Mouse (Mus musculus): ENCODE results near the gene Fuom. TPM values are rescaled to one million over a fixed set of nuclear protein-coding genes. Genes with fewer than 3 reads are reported as not detected.

The Fuom gene
- polyA plus RNA-seq, 1 experiment from 2014 or later: 17.4 TPM

DNA sequence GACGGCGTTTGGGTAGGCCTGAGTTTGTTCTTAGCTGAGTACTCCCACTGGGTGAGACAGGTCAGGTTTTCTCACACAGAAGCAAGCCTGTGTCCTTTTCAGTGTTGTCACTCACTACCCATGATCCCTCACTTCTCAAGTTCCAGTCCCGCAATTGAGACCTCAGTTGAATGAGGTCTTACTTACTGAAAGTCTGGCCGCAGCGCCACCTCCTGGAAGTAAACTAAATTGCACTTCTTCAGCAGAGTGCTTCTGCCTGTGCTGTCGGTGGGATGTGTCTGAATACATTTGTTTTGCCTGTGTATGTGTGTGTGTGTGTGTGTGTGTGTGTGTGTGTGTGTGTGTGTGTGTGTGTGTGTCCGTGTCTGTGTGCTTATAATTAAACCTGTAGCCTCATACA lies 39.1 kb downstream of the Fuom start:
- no peak for ATAC-seq (ENCODE audit: low FRiP score)
- 17% methylated on average over 7 of the region's 7 CpGs for WGBS
- H3K4me3 ChIP-seq (replicated peaks): no peak overlapping the region
- H3K27me3 ChIP-seq: peaks cover 89% of the 10 kb centered on the region
- no peaks in the 10 kb centered on the region for H3K9me3 ChIP-seq
- peaks cover 46% of the 10 kb centered on the region for H3K4me1 ChIP-seq
- H3K4me2 ChIP-seq: no peak overlapping the region
- H3K27ac ChIP-seq: no peak overlapping the region
- no peak overlapping the region for H3K9ac ChIP-seq
- H3K36me3 ChIP-seq (replicated peaks): no peaks in the 10 kb centered on the region

DNA sequence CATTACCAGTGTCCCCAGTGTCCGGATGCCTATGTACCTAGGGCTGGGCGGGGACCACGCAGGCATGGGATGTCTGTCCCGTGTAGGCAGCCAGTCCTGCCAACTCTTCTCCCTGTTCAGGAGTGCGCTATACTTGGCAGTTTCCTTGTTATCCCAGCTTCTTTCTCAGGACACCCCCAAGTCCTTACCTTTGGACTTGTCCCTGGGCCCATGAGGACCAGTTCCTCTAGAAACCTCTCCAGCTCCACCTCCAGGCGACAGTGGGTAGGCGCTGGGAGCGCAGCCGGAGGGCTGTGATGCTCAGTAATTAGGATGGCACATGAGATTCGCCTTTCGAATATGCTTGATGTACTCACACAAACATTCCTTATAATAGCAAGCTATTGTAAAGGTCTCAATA lies 39.9 kb downstream of the Fuom start:
- Histone ChIP-seq H3K36me3 (replicated peaks) (no peaks in the 10 kb centered on the region), H3K4me1 (peaks cover 53% of the 10 kb centered on the region), H3K9me3 (no peaks in the 10 kb centered on the region), H3K27me3 (peaks cover 85% of the 10 kb centered on the region), H3K9ac (no peak overlapping the region), H3K4me3 (replicated peaks) (no peak overlapping the region), H3K27ac (peak overlapping the region; percentile 85; the same call in 1 of the 2 replicates), H3K4me2 (peak overlapping the region; percentile 65; the same call in 1 of the 2 replicates)
- peak; percentile 13; the same call in 1 of the 2 replicates for ATAC-seq (ENCODE audit: low FRiP score)
- 8% methylated on average over 11 of the region's 11 CpGs for WGBS

DNA sequence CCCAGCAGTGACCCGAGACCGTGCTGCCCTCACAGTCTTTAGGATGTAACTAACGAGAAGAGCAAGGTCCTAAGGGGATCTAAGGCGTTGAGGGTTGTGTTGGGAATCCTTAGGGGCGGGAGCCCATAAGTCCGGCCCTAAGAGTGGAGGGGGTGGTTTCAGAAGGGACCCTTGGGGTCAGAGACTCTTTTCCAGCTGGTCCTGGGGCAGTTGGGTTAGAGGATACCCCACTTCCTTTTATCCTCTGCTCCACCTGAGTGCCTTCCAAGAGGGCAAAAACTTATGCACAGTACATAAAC lies 40.5 kb downstream of the Fuom start:
- ATAC-seq (ENCODE audit: low FRiP score): peak; percentile 3
- Histone ChIP-seq H3K4me1 (peaks cover 58% of the 10 kb centered on the region), H3K27ac (peak overlapping the region; percentile 85), H3K9ac (peak overlapping the region; percentile 54; the same call in 1 of the 2 replicates), H3K27me3 (peaks cover 86% of the 10 kb centered on the region), H3K4me2 (peak overlapping the region; percentile 65), H3K36me3 (replicated peaks) (no peaks in the 10 kb centered on the region), H3K9me3 (no peaks in the 10 kb centered on the region), H3K4me3 (replicated peaks) (peak overlapping the region; percentile 34)
- 3% methylated on average over 6 of the region's 6 CpGs for WGBS

DNA sequence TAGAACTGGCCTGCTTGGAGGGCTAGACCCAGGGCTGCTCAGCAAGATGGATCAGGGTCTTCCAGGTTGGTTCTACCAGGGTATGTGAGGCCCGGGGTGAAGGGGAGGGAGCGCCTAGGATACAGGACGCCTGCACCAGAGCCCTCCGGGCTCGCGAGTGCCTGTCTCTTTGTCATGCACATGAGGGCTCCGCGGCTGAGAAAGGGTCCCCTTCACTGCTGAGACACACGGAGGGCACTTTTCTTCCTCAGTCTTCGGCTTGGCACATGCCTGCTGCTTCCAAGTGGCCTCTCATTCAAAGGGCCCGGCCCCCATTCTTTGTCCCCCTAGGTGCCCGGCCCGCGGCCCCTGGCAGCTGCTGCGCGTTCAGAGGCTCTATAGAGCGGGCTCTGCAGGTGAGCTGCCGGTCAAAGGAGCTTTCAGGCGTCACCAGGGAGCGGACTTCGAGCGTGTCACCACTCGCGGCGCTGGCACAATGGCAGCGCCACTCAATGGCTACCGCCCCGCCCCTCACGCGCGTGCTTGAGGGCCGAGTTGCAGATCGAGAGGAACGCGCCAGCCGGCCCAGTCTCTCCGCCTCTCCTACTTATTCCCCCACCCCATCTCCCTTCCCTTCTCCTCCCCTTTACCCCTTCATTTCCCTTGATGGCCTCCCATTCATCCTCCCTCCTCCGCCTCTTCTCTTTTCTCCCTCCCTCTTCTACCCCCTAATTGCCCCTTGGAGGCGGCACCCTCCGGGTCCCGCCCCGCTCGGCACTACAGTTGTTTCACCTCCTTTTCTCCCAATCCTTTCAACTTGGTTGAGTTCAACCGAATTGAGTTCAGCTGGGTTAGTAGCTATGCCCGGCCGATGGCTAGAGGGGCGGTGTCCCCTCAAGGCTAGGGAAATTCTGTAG lies 41.1 kb downstream of the Fuom start:
- H3K4me3 ChIP-seq (replicated peaks): peak overlapping the region; percentile 34
- H3K27ac ChIP-seq: peak overlapping the region; percentile 85
- under 1% methylated on average over 46 of the region's 47 CpGs for WGBS
- peak; percentile 66 for ATAC-seq (ENCODE audit: low FRiP score)
- H3K27me3 ChIP-seq: peaks cover 86% of the 10 kb centered on the region
- H3K4me1 ChIP-seq: peaks cover 63% of the 10 kb centered on the region
- no peaks in the 10 kb centered on the region for H3K9me3 ChIP-seq
- peak overlapping the region; percentile 54 for H3K9ac ChIP-seq
- H3K4me2 ChIP-seq: peak overlapping the region; percentile 65
- H3K36me3 ChIP-seq (replicated peaks): no peaks in the 10 kb centered on the region

DNA sequence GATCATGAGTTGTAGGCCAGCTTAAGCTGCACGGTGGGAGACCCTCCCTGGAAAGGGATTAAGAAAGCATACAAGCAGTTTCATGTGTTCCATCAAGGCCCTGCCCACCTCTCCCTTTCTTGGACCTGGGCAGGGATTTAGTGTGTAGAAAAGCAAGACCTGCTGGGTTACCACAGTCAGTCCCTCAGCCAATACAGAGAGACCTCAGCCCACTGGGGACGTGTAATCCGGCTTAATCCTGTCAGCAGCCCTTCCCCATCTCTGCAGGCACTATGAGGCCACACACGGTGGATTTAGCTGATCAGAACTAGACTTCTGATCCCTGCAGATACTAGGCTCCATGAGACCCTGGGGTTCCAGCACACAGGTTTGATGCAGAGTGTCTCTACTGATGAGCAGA lies 42.6 kb downstream of the Fuom start:
- no peaks in the 10 kb centered on the region for H3K9me3 ChIP-seq
- 0 out of 2 replicates have a peak overlapping the region, but pooled peaks have one; percentile 31 for H3K27ac ChIP-seq
- no peak overlapping the region for H3K9ac ChIP-seq
- H3K36me3 ChIP-seq (replicated peaks): no peaks in the 10 kb centered on the region
- H3K4me3 ChIP-seq (replicated peaks): no peak overlapping the region
- peaks cover 86% of the 10 kb centered on the region for H3K27me3 ChIP-seq
- ATAC-seq (ENCODE audit: low FRiP score): no peak
- WGBS: 7% methylated on average over 4 of the region's 4 CpGs
- H3K4me2 ChIP-seq: peak overlapping the region; percentile 65; the same call in 1 of the 2 replicates
- H3K4me1 ChIP-seq: peaks cover 65% of the 10 kb centered on the region

DNA sequence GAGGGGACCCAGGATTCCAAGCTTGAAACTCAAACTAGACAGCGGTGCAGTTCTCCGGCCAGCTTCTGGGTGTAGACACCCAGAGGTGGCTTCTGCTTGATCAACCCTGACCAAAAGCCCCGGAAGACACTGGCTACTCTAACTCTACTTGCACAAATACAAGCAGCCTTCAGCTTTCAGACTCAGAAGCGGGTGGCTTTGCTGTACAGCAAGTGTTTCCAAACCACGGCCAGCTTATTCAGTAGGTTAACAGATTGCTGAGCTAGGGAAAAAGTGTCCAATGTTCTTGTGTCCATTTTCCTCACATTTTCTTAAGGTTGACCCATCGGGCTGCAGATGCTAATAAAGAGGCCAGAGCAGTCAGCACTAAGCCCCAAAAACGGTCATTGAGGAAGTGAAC lies 43.7 kb downstream of the Fuom start:
- peak overlapping the region; percentile 95 for H3K27ac ChIP-seq
- peaks cover 65% of the 10 kb centered on the region for H3K4me1 ChIP-seq

DNA sequence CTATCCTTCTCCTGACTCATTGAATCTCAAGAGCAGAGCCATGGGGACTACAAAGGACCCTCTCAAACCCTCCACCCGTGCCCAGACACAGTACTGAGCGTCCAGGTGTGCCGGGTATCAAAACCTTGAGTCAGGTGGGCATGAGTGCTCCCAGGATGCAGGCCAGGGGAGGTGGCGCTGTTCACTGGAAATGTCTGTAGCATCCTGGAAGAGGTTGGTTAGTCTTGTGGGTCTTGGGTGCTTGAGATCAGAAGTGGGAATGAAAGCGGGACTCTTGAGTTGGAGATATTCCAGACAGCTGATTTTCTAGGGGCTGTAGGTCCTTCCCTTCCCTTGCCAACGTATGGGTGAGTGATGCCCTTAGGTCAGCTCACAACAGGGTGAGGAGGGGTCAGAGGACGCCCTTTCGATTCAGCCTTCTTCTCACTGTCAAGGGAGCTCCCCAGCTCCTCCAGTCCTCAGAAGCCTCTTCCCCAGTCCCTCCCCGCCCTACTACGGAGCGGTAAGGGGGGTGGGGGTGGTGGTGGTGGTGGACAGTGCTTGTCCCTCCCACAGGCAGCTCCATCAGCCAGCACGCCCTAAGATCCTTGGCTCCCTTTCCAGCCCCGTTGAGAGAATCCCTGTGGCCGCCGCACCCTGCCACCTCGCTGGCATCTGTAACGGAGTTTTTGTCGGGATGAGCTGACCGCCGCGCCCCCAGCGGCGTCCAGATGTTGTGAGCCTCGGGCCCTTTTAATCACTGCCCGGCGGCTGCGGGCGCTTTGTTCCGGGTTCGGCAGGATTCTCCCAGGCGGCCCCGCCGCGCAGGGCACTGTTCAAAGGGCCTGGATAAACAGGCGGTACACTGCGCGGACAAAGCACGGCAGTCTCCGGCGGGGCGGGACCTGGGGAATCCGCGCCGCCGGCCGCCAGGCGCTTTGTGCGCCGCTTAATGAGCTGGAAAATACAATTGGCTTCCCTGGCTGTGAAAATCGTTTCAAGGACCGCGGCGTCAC lies 44.5 kb downstream of the Fuom start:
- H3K4me1 ChIP-seq: peaks cover 65% of the 10 kb centered on the region
- peak overlapping the region; percentile 46 for H3K4me3 ChIP-seq (replicated peaks)
- ATAC-seq (ENCODE audit: low FRiP score): peak; percentile 80
- H3K9me3 ChIP-seq: no peaks in the 10 kb centered on the region
- peak overlapping the region; percentile 95 for H3K27ac ChIP-seq
- 2% methylated on average over 53 of the region's 53 CpGs for WGBS
- H3K27me3 ChIP-seq: peaks cover 86% of the 10 kb centered on the region
- H3K4me2 ChIP-seq: peak overlapping the region; percentile 77
- H3K36me3 ChIP-seq (replicated peaks): no peaks in the 10 kb centered on the region
- peak overlapping the region; percentile 74 for H3K9ac ChIP-seq

More for the DNA sequence above, 43.7 kb downstream of the Fuom start:
- H3K9ac ChIP-seq: peak overlapping the region; percentile 74
- peaks cover 85% of the 10 kb centered on the region for H3K27me3 ChIP-seq
- H3K36me3 ChIP-seq (replicated peaks): no peaks in the 10 kb centered on the region
- H3K4me2 ChIP-seq: peak overlapping the region; percentile 77
- peak overlapping the region; percentile 46 for H3K4me3 ChIP-seq (replicated peaks)
- 3% methylated on average over 7 of the region's 7 CpGs for WGBS
- H3K9me3 ChIP-seq: no peaks in the 10 kb centered on the region
- no peak for ATAC-seq (ENCODE audit: low FRiP score)

DNA sequence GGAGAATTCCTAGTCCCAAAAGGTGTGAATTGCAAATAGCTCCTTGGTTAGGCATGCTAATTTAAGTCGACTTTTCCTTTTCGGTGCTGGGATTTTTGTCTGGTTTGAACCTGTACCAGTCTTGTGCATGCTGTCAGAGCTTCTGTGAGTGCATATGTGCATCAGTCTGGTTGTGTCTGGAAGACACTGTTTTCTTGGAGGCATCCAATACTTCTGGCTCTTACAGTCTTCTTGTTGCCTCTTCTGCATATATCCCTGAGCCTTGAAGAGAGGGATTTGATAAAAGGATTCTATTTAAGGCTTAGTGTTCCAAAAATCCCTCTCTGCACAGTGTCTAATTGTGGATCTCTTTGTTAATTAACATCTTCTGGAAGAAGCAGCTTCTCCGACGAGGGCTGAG lies 48.1 kb downstream of the Fuom start:
- no peaks in the 10 kb centered on the region for H3K36me3 ChIP-seq (replicated peaks)
- no peak overlapping the region for H3K9ac ChIP-seq
- no peak overlapping the region for H3K4me2 ChIP-seq
- peaks cover 90% of the 10 kb centered on the region for H3K27me3 ChIP-seq
- H3K4me3 ChIP-seq (replicated peaks): no peak overlapping the region
- H3K27ac ChIP-seq: no peak overlapping the region
- ATAC-seq (ENCODE audit: low FRiP score): no peak
- 87% methylated on average over 4 of the region's 4 CpGs for WGBS
- no peaks in the 10 kb centered on the region for H3K9me3 ChIP-seq
- peaks cover 37% of the 10 kb centered on the region for H3K4me1 ChIP-seq

DNA sequence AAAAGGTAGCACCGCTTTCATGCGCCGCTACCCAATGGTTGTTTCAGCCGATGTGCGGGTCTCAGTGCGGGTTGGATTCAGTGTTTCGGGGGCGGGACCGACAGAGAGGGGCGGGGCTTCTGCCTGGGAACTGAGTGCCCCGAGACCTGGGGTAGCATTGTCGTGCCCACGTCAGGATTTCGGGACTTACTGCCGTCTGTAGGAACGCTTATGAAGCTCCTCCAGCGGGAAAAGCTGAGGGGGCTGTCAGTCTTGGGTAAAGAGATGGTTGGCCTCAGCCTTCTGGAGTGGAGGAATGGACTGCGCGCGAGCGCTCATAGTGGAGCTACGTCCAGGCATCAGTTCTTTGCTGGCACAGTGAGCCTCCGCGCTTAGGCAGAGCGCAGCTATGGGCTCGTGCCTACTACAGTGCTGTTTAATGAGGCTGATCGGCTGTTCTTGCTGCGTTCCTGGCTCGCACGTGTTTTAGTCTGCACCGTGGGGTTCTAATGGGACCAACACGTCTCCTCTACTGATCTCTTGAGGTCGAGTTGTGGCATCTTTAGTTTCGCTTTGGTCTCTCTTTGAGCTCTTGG lies 53.0 kb downstream of the Fuom start:
- peak; percentile 75 for ATAC-seq (ENCODE audit: low FRiP score)
- peaks cover 26% of the 10 kb centered on the region for H3K4me1 ChIP-seq
- H3K4me2 ChIP-seq: peak overlapping the region; percentile 63
- peak overlapping the region; percentile 33; the same call in 1 of the 2 replicates for H3K9ac ChIP-seq
- no peaks in the 10 kb centered on the region for H3K9me3 ChIP-seq
- H3K4me3 ChIP-seq (replicated peaks): peak overlapping the region; percentile 41
- WGBS: under 1% methylated on average over 34 of the region's 34 CpGs
- H3K27me3 ChIP-seq: peaks cover 98% of the 10 kb centered on the region
- H3K36me3 ChIP-seq (replicated peaks): no peaks in the 10 kb centered on the region
- no peak overlapping the region for H3K27ac ChIP-seq

DNA sequence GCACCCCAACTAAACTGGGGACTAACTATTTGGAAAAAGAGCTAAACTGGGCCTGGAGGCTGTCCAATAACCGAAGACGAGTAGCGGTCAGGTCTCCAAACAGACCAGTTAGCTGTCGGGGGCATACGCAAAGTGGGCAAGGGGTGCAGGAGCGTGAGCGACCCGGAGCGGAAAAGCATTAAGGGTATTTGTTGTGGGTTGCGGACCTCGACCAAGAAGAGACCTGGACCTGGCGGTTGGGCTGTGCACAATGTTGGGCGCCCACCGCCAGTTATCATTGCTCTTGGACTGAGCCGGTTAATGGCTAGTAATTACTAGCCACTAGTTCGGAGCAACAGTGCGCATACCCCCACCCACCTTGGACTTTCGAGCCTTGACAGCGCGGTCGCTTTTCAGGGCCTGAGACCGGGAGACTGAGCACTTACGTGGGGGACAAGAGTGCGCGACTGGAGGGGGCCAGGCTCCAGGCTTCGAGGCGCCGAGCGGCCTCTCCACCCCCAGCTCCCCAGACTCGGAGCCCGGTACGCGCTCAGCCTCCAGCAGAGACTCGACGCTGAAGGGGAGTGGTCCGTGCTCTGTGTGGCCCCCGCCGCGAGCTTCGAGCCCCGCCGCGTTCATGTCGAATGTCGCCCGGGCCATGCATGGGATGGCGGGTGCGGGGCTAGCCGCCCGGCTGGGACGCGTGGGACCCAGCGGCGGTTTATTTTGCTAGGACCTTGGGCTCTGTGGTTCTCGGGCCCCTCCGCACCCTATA lies 53.7 kb downstream of the Fuom start, which contains the start of gene Msx3:
Gene Msx3, minus strand, starts transcription at position 729 of the 754 bp plus-strand sequence.
- H3K36me3 ChIP-seq (replicated peaks): no peaks in the 10 kb centered on the region
- peak within 1 kb of the TSS; percentile 41 for H3K4me3 ChIP-seq (replicated peaks)
- under 1% methylated on average over 55 of the region's 56 CpGs for WGBS
- no peaks in the 10 kb centered on the region for H3K9me3 ChIP-seq
- peak within 1 kb of the TSS; percentile 33; the same call in 1 of the 2 replicates for H3K9ac ChIP-seq
- peak; percentile 39 for ATAC-seq (ENCODE audit: low FRiP score)
- H3K4me2 ChIP-seq: peak within 1 kb of the TSS; percentile 63
- peaks cover 26% of the 10 kb centered on the region for H3K4me1 ChIP-seq
- H3K27ac ChIP-seq: no peak within 1 kb of the TSS
- H3K27me3 ChIP-seq: peaks cover 96% of the 10 kb centered on the region

DNA sequence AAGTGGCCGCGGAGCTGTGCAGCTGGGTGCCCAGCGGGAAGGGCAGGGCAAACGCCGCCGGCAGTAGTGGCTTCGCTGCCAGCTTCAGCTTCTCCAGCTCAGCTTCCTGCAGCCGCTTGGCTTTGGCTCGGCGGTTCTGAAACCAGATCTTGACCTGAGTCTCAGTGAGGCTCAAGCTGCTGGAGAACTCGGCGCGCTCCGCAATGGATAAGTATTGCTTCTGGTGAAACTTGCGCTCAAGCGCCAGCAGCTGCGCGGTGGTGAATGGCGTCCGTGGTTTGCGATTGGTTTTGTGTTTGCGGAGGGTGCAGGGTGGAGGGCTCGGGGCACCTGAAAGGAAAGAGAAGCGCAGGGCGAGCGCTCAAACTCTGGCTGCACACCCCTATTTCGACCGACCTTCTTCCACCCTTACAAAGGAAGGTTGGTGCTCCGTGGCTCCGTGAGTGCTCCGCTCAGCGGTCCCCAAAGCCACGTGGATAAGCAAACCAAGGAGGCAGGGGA lies 54.4 kb downstream of the Fuom start:
- Histone ChIP-seq H3K4me3 (replicated peaks) (peak overlapping the region; percentile 41), H3K9ac (0 out of 2 replicates have a peak overlapping the region, but pooled peaks have one; percentile 26), H3K27me3 (peaks cover 90% of the 10 kb centered on the region), H3K27ac (no peak overlapping the region), H3K36me3 (replicated peaks) (no peaks in the 10 kb centered on the region), H3K9me3 (no peaks in the 10 kb centered on the region), H3K4me1 (peaks cover 26% of the 10 kb centered on the region), H3K4me2 (peak overlapping the region; percentile 63)
- WGBS: under 1% methylated on average over 33 of the region's 33 CpGs
- ATAC-seq (ENCODE audit: low FRiP score): 0 out of 2 replicates have a peak, but pooled peaks have one; percentile 14
